Mouse (Mus musculus) 3134 (cell line): Measurements from ENCODE around the gene 2510002D24Rik.

Experiments used
- DNase-seq: peaks from one replicate; pipeline ENCODE4 v3.0.0-alpha.2; 2011; ENCODE audit warnings: low spot score; ENCODE audit not compliant: insufficient read length; ENCODE audit errors: extremely low read depth

The 2510002D24Rik gene

DNA sequence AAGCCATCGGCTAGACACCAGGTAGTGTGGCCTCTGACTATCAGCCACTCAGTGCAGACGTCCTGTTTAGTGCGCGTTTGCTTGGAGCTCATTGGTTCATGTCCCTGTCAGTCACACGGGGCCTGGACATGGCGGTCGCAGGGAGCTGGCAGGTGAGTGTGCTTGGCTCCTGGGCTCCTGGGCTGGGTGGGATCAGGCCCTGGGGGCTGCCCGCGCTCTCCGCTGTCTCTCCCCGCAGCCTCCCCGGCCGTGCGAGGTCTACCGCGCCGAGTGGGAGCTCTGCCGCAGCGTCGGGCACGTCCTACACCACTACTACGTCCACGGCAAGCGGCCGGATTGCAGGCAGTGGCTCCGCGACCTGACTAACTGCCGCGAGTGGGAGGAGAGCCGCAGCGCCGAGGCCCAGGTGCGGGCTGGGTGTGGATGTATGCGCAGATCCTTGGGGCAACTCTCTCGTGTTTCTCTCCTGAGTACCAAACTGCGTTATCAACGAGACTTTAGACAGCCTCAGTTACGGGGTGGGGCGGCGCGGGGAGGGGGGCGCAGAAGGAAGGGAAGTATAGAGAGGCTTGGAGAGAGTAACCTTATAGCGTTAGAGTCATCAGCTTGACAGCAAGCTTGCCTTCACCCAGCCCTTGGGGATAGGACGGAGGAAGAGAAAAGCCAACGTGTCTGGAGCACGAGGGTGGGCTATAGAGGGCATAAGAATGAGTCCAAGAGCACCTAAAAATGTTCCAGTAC, at the start of gene 2510002D24Rik, which contains the start of gene Gm28539:
2510002D24Rik (plus strand) TSS at position 111 of the 741 bp plus-strand sequence.
Gm28539 (plus strand) TSS at position 117 of the 741 bp plus-strand sequence.
- DNase-seq, result peak; percentile 89

DNA sequence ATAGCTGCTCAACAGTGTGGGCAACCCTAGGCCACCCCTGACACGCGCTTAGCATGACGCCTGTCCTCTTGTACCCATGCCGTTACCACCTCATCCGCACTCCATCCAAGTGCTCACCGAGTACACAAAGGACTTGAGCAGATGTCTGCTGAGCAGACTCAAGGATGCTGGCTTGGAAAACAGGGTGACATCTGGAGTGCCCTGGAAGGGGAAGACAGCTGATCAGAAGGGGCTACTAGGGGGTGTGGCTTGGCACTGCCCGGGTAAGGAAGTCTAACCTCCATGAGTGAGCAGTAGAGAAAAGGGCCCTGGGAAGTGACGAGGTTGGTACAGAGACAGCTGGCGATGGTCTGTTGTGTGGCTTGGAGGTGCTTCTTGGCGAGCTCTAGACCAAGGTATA, 49.7 kb upstream of the 2510002D24Rik start:
- DNase-seq, result no peak

DNA sequence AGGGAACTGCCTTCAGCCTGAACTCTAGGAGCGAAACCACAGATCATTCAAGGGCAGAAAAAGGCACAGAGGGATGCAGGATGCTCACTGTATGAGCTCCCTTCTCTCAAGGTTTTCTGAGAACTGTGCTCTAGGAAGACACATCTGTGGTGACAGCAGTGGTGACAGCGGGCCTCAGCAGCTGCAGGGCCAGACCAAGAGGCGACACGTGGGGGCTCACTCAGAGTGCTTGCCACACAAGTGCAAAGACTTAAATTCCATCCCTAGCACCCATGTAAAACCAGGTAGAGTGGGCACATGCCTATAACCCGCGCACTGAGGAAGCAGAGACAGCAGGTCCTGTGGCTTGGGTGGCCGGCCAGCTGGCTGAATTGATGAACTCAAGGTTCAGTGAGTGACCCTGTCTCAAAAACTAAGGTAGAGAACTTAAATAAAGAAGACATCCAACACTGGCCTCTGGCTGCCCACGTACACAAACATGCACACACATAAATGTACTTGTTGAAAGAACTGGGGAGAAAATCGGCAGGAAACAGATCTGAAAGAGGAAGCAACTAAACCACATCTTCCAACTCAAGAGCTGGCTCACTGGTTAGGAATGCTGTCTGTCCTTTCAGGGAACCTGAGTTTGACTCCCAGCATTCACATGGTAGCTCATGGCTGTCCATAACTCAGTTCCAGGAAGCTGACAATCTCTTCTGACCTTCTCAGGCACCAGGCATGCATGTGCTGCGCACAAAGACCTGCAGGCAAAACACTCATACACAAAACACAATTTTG, 47.6 kb upstream of the 2510002D24Rik start:
- DNase-seq, result peak; percentile 58

DNA sequence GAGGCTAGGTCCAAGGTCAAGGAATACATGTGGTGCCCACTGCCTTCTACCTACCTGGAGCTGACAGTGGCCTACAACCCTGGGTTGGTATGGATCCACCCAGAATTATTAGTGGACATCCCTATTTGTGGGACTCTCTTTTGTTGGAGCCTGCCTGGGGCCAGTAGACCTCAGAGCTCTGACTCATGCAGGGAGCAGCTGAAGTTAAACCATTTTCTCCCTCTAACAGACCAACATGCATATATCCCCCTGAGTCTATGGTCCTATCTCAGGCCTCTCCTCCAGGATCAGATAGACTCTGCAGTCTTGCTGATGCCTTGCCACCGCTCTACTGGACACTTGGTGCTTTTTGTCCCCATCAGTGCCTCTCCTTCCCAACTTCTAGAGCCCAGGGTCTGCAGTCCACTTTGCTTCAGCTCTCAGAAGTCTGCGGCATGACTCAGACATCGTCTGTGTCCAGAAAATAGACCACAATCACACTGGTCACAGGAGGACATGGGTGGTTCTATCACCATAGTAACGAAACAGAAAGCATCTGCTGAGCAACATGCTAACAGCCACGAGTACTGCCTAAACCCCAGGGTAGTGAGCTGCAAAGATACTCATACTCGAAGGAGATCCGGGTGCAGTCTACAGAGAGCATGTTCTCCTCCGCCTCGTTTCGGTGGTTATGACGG, 41.0 kb upstream of the 2510002D24Rik start:
- DNase-seq, result peak; percentile 88

DNA sequence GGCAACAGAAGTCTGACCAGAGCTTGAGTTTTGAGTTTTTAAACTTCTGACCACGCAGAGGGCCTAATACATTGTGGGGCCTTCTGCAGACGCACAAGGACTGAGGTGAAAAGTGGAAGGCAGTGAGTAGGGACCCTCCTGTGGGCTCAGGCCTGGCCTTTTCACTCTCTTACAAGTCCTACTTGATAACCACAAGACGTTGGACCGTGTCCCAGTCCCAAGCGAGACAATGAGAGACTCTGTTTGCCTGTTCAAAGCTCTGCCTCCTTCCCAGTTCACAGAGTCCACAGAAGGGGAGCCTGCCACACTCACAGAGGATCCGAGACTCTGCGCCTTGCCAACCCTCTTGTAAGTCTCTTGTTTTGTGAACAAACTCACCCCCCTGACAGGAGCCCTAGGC, 39.7 kb upstream of the 2510002D24Rik start:
- peak; percentile 62 for DNase-seq

DNA sequence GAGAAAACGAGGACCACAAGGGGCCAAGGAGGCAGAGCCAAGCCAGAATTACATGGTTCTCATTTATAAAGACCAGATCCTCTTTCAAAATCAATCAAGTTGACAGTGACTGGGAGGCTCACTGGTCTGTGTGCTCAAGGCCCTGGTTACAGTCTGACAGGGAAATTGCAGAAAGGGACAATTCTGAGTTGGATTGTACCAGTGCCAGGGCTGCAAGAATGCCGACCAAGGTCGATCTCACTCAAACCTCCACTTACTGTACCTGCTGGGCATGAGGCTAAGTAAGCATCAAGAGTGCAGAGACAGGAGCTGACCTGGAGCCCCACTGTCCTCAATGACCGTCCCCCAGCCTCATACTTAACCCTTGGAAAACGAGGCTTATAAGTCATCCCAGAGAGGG, 38.2 kb upstream of the 2510002D24Rik start:
- no peak for DNase-seq

DNA sequence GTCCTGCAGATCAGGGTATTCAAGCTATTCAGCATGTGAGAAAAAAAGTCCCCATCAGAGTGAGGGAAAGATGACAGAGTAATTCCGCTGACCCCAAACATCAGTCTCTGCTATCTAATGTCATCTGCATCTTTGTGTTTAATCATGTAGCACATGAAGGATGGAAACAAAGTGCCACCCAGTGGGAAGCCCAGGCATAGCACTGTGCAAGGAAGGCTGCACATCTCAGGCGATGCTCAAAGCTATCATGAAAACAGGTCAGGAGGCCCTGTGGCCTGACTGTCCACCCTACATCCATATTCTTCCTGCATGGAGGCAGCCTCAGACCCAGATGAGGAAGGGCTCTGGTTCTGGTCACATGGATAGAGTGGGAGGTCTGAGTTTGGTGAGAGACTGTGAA, 37.5 kb upstream of the 2510002D24Rik start:
- no peak for DNase-seq

DNA sequence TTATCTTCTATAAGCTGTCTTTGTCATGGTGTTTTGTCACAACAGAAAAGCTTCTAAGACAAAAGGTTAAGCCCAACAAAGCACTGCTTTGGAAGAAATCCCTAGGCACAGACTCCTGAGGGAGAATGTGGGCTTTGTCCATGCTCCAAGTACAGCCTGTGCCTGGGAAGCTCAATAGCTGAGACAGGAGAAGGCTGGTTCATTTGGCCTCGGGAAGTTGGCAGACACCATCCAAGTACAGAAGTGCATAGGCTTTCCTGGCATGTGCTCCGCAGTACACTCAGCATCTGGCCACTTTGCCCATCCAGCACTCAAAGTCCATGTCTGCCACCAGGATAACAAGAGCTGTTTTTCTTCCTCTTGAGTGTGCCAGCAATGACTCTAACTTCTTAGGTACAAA, 30.6 kb upstream of the 2510002D24Rik start:
- DNase-seq, result no peak

DNA sequence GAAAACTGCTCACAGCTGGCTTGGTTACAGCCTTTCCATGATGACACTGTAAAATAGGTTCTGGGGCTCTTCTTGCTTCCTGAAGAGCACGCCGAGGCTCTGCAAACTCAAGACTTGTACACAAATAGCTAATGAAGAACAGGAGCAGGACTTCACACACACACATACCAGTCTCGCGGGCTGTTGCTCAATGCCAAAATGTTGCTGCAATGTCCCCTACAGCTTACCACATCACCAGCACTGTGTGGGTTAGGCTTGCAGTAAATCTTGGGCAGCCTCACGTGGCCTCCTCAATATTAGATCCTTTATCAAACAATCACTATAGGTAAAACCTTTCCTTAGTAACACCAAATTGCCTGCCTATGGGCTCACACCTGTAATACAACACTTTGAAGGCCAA, 27.4 kb upstream of the 2510002D24Rik start:
- no peak for DNase-seq

DNA sequence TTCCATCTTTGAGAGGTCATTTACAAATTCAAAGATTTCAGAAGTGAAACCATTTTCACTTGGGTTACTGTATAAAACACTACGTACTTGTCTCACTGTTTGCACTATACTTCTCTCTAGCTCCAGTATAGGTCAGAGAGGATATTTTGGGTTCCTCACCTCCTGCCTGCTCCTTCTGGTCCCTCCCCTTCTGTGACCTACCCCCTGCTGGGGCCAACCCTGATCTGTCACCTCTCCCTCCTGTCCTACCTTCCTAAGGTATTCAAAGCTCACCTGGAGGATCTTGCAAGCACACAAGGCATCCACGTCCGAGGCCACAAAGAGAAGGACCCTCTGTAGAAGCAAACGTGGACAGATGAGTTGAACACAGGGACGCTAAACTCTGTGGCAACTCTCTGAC, 25.3 kb upstream of the 2510002D24Rik start:
- DNase-seq, result no peak

DNA sequence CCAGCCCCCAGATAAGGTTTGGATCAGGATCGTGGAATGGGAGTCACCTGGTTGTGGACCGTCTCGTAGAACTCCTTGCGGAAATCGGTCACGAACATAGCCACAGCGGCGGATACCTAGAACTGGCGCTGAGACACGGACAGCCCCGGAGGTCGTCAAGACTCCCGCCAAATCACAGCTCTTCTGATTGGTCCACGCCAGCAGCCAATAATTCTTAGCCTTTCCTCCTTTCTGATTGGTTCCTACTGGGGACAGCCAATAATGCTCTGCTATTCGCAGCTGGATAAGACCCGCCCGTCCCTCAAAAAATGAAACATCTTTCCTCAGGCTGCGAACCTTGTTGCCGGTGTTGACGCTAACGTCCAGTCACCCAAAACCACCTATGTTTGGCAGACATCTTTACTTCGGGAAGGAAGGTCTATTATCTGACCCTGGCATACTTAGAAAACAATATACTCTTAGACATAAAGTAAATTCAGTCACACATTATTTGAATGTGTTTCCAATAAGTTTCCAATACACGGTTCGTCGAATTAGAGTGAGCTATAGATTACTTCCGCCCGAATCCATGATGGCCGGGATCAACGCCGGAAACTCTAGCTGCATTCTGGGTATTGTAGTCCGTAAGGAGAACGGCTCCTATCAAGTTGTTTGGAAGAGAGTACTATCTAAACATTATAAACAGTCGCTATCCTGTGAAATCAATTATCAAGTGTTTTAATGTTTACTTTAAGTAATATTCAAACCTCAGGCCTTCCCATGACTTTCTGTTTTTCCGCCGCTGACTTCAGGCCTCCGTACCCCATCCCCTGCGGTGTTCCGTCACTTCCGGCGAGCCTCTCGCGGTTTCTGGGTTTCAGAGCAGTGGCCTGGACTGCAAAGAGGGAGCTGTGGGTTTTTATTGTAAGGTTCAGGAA, 24.7 kb upstream of the 2510002D24Rik start, which contains the start of the genes Ufd1 and Cdc45:
Ufd1 (plus strand) TSS at position 312 of the 917 bp plus-strand sequence.
Cdc45 (minus strand) TSS at position 520 of the 917 bp plus-strand sequence.
- peak; percentile 92 for DNase-seq

DNA sequence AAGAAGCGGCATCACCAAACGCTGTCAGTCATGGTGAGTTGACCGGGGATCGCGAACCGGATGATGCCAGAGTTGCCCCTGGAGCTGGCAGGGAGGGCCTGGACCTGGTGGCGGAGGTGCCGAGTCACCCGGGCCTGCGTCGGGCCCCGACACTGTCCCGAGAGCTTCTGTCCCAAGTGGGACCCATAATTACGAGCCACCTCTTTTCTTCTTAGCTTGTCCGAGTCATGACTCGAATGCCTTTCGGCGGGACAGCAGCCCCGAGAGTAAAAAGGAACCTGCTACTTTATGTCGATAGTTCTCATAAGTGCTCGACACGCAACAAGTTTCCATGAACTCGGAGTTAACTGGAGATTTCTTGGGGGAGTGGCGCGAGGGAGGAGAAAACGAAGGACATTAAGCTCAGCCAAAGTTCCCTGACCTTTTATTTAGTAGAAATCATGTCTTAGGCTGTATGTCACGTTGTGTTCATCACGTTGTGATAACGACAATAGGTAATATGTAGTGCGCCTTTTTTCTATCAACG, 23.9 kb upstream of the 2510002D24Rik start:
- no peak for DNase-seq

DNA sequence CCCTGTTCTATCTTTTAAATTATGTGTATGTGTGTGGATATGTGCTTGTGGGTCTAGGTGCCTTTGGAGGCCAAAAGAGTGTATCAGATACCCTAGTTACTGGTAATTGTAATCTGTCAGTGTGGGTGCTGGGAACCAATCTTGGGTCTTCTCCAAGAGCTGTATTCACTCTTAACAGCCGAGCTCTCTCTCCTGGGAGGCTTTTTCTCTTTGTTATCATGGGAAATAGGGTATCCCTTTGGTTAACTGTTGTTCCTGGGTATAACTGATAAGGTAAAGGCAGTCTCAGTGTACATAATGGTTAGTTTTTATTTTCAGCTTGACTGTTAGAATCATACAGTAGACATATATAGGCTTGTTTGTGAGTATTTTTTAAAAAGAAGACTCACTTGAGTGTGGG, 14.0 kb upstream of the 2510002D24Rik start:
- no peak for DNase-seq

DNA sequence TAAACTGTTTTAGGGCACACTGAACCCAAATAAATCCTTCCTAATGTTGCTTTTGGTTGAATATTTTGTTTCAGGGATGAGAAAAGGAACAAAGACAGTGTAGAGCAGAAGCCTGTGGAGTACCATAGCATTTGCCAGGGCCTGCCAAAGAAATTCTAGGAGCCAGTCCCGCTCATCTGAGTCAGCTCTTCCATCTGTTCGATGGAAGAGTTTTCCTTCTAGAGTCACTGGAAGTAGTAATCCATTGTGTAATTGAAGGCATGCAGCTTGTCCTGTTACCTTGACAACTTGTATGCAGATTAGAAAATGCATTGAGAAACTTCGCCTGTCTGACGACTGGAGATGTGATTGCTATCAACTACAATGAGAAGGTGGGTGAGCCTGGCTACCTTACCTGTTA, 13.5 kb upstream of the 2510002D24Rik start:
- DNase-seq, result no peak

DNA sequence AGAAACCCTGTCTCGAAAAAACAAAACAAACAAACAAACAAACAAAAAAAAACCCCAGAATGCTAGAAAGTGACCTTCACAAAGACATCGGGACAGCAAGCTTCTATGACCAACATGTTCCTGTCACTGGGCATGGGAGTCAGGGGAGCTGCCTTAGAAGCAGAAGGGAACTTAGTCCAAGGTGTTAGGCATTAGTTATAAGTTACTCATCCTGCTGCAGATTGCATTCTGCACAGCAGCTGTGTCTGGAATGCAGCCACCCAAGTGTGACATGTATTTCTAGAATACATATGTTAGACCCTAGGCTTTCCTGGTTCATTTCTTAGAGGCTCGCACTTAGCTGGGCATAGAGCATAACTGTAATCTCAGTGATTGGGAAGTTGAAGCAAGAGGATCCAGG, 7.7 kb upstream of the 2510002D24Rik start:
- no peak for DNase-seq

DNA sequence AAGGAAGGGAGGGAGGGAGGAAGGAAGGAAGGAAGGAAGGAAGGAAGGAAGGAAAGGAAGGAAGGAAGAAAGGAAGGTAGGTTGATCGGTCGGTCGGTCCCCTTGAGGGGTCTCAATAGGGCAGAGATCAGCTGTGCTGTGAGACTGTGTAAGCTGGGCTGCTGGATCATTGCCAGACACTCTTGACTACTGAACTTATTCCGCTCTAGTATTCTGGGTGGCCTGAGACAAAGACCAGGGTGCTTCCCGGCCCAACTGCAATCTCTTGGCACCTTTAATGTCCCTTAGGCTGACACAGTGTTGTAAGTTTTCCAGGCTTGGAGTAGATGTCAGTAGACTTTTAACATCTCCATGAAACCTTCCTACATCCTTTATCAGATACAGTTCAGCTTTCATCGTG, 7.3 kb upstream of the 2510002D24Rik start:
- DNase-seq, result no peak

DNA sequence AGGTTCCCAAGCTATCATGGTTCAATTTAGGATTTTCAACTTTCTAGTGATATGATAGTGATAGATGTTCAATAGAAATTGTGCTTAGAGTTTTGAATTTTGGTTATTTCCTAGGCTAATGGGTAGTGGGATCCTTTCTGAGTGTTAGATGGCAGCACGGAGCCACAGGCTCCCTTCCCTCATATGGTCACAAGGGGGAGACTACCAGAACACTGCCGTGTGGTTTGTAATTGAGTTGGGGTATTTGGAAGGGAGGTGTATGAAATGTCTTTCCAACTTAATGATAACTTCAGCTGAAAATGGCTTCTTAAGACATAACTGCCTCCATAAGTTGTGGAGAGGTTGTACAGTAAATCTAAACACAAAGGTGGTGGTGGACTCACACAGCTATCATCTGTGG, 2.9 kb upstream of the 2510002D24Rik start:
- DNase-seq, result no peak

DNA sequence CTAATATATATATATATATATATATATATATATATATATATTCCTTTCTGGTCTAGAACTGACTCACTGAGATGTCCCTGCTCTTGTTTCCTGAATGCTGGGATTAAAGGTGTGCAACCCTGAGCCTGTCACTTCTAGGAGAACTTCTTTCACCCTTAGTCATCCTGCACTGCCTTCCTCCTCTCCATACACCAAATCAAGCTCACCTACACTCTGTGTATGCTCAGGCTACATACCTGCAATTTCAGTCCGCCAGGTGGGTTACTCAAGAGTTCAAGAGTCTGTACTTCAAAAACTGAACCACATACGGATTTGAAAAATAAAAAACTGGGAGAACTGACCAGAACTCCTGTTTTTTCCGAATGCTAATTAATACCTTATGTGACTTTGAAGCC, 308 bp upstream of the 2510002D24Rik start:
- DNase-seq, result no peak

DNA sequence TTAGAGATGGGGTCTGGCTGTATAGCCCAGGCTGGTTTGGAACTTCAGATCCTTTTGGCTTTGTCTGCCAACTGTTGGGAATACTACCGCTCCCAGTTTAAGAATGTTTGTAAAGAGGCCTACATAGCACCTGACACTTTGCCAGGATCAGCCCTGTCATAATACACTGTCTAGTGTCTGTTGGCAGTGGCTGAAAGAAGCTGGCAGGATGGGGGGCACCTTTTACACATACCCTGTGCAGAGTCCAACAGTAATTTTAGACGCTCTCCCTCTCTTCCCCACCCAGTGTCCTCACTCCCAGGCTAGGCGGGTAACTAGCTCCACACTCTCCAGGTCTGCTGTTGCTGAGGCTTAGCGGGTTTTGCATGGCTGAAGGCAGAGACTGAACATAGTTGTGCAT, 2.0 kb downstream of the 2510002D24Rik start:
- no peak for DNase-seq

DNA sequence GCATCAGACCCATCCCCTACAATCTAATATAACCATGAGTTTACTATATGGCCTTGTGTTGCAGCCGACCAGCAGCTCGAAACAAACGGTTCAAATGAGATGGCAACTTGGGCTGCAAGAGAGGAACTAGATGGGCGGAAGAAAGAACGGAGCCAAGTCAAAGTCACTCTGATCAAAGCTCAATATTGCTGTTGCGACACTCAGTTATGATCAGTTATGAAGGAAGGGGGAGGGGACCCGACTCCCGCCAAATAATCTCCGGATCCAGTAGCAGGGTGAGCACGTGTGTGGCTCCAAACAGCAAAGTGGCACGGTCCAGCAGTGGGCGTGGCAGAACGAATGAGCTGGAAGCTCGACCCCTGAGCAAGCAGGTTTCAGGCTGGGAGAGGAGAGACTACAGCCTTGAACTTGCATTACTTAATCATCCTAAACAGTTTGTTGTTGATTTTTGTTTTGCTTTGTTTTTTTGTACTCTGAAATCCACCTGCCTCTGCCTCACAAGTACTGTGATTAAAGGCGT, 10.0 kb downstream of the 2510002D24Rik start:
- no peak for DNase-seq
